Mouse (Mus musculus): ENCODE measurements around the gene Dhfr. TPM values are rescaled to one million over a fixed set of nuclear protein-coding genes. Genes with fewer than 3 reads are reported as not detected.

Dhfr gene
- total and polyA plus RNA-seq, 2 experiments from 2014 or later = 3.1 to 3.3 TPM

GRCm38 (mm10) chr13:92387367-92387766 is 32.8 kb downstream of the Dhfr start:
- H3K4me1 ChIP-seq (ENCODE audit: insufficient read depth) = no peaks in the 10 kb centered on the region
- 99% methylated on average over 3 of the region's 3 CpGs for whole genome bisulfite sequencing
- H3K4me2 ChIP-seq (ENCODE audit: low read depth) = no peak overlapping the region
- no peak overlapping the region for H3K27ac ChIP-seq (ENCODE audit: low read depth, low read length)
- H3K36me3 ChIP-seq (ENCODE audit: insufficient read depth) = no peaks in the 10 kb centered on the region
- TF ChIP-seq CTCF (IDR thresholded peaks at IDR 0.05; ENCODE audit: low read depth) = no peak
- no peak overlapping the region for H3K4me3 ChIP-seq (ENCODE audit: low read depth, low read length)
- H3K27me3 ChIP-seq (ENCODE audit: insufficient read depth, low read length) = no peaks in the 10 kb centered on the region
- H3K9ac ChIP-seq = no peak overlapping the region
- DNase-seq (no peak), ATAC-seq (no peak)
- no peaks in the 10 kb centered on the region for H3K9me3 ChIP-seq (ENCODE audit: low read length)

- Histone ChIP-seq H3K9ac (no peak overlapping the region), H3K4me3 (ENCODE audit: low read depth, low read length) (no peak overlapping the region), H3K4me2 (ENCODE audit: low read depth) (no peak overlapping the region), H3K9me3 (ENCODE audit: low read length) (no peaks in the 10 kb centered on the region), H3K27me3 (ENCODE audit: insufficient read depth, low read length) (no peaks in the 10 kb centered on the region), H3K36me3 (ENCODE audit: insufficient read depth) (no peaks in the 10 kb centered on the region), H3K27ac (ENCODE audit: low read depth, low read length) (no peak overlapping the region), H3K4me1 (ENCODE audit: insufficient read depth) (no peaks in the 10 kb centered on the region)
- no peak for DNase-seq
- no peak for TF ChIP-seq CTCF (IDR thresholded peaks at IDR 0.05; ENCODE audit: low read depth)
- WGBS = 64% methylated on average over 12 of the region's 12 CpGs
- no peak for ATAC-seq
Observed at GRCm38 (mm10) chr13:92393047-92393661, 38.6 kb downstream of the Dhfr start.

GRCm38 (mm10) chr13:92398491-92399384 is 44.2 kb downstream of the Dhfr start:
- no peaks in the 10 kb centered on the region for H3K27me3 ChIP-seq (ENCODE audit: insufficient read depth, low read length)
- no peak overlapping the region for H3K27ac ChIP-seq (ENCODE audit: low read depth, low read length)
- H3K4me2 ChIP-seq (ENCODE audit: low read depth) = no peak overlapping the region
- H3K36me3 ChIP-seq (ENCODE audit: insufficient read depth) = no peaks in the 10 kb centered on the region
- TF ChIP-seq CTCF (IDR thresholded peaks at IDR 0.05; ENCODE audit: low read depth) = no peak
- no peak overlapping the region for H3K9ac ChIP-seq
- 61% methylated on average over 11 of the region's 11 CpGs for WGBS
- no peaks in the 10 kb centered on the region for H3K4me1 ChIP-seq (ENCODE audit: insufficient read depth)
- DNase-seq = peak; percentile 30
- no peaks in the 10 kb centered on the region for H3K9me3 ChIP-seq (ENCODE audit: low read length)
- ATAC-seq = peak; percentile 58
- H3K4me3 ChIP-seq (ENCODE audit: low read depth, low read length) = no peak overlapping the region

- no peaks in the 10 kb centered on the region for H3K27me3 ChIP-seq (ENCODE audit: insufficient read depth, low read length)
- no peak overlapping the region for H3K9ac ChIP-seq
- H3K27ac ChIP-seq (ENCODE audit: low read depth, low read length) = no peak overlapping the region
- 81% methylated on average over 2 of the region's 2 CpGs for WGBS
- H3K4me2 ChIP-seq (ENCODE audit: low read depth) = no peak overlapping the region
- H3K4me1 ChIP-seq (ENCODE audit: insufficient read depth) = no peaks in the 10 kb centered on the region
- ATAC-seq (no peak), DNase-seq (no peak)
- TF ChIP-seq CTCF (IDR thresholded peaks at IDR 0.05; ENCODE audit: low read depth) = no peak
- H3K4me3 ChIP-seq (ENCODE audit: low read depth, low read length) = no peak overlapping the region
- H3K9me3 ChIP-seq (ENCODE audit: low read length) = no peaks in the 10 kb centered on the region
- H3K36me3 ChIP-seq (ENCODE audit: insufficient read depth) = no peaks in the 10 kb centered on the region
Observed at GRCm38 (mm10) chr13:92402063-92402462, 47.5 kb downstream of the Dhfr start.

GRCm38 (mm10) chr13:92403496-92403895 is 49.0 kb downstream of the Dhfr start:
- Histone ChIP-seq H3K27ac (ENCODE audit: low read depth, low read length) (no peak overlapping the region), H3K9ac (no peak overlapping the region), H3K4me2 (ENCODE audit: low read depth) (no peak overlapping the region), H3K9me3 (ENCODE audit: low read length) (no peaks in the 10 kb centered on the region), H3K36me3 (ENCODE audit: insufficient read depth) (no peaks in the 10 kb centered on the region), H3K27me3 (ENCODE audit: insufficient read depth, low read length) (no peaks in the 10 kb centered on the region), H3K4me3 (ENCODE audit: low read depth, low read length) (no peak overlapping the region), H3K4me1 (ENCODE audit: insufficient read depth) (no peaks in the 10 kb centered on the region)
- WGBS = 86% methylated on average over 3 of the region's 3 CpGs
- ATAC-seq (no peak), DNase-seq (no peak)
- no peak for TF ChIP-seq CTCF (IDR thresholded peaks at IDR 0.05; ENCODE audit: low read depth)

GRCm38 (mm10) chr13:92410486-92410885 is 56.0 kb downstream of the Dhfr start:
- 66% methylated on average over 2 of the region's 2 CpGs for whole genome bisulfite sequencing
- no peak for TF ChIP-seq CTCF (IDR thresholded peaks at IDR 0.05; ENCODE audit: low read depth)
- Histone ChIP-seq H3K27ac (ENCODE audit: low read depth, low read length) (no peak overlapping the region), H3K27me3 (ENCODE audit: insufficient read depth, low read length) (no peaks in the 10 kb centered on the region), H3K9me3 (ENCODE audit: low read length) (no peaks in the 10 kb centered on the region), H3K4me3 (ENCODE audit: low read depth, low read length) (no peak overlapping the region), H3K4me1 (ENCODE audit: insufficient read depth) (no peaks in the 10 kb centered on the region), H3K9ac (no peak overlapping the region), H3K36me3 (ENCODE audit: insufficient read depth) (no peaks in the 10 kb centered on the region), H3K4me2 (ENCODE audit: low read depth) (no peak overlapping the region)
- ATAC-seq (no peak), DNase-seq (no peak)

GRCm38 (mm10) chr13:92419630-92420029 is 65.1 kb downstream of the Dhfr start:
- Histone ChIP-seq H3K27me3 (ENCODE audit: insufficient read depth, low read length) (no peaks in the 10 kb centered on the region), H3K9me3 (ENCODE audit: low read length) (no peaks in the 10 kb centered on the region), H3K4me2 (ENCODE audit: low read depth) (no peak overlapping the region), H3K27ac (ENCODE audit: low read depth, low read length) (no peak overlapping the region), H3K36me3 (ENCODE audit: insufficient read depth) (no peaks in the 10 kb centered on the region), H3K9ac (no peak overlapping the region), H3K4me3 (ENCODE audit: low read depth, low read length) (no peak overlapping the region), H3K4me1 (ENCODE audit: insufficient read depth) (no peaks in the 10 kb centered on the region)
- 88% methylated on average over 11 of the region's 11 CpGs for WGBS
- DNase-seq (no peak), ATAC-seq (no peak)
- no peak for TF ChIP-seq CTCF (IDR thresholded peaks at IDR 0.05; ENCODE audit: low read depth)

All from forebrain, postnatal 0 days (tissue).